Mouse (Mus musculus) hindbrain, embryonic 15.5 days (tissue): ENCODE data around the gene 4930513O06Rik. TPM values are rescaled to one million over a fixed set of nuclear protein-coding genes. Genes with fewer than 3 reads are reported as not detected.

Experiments
- polyA plus RNA-seq: library from polyadenylated mRNA; unstranded; fragments of >200 nt; fragmentation: Nextera tagmentation; extraction: Ambion mirVana; gene quantifications from 2 replicates; pipeline ENCODE4 v1.2.1, GENCODE M21; 2015

4930513O06Rik gene
- polyA plus RNA-seq, 1 experiment from 2014 or later = not detected

Other genes with a start within 250 kb of the 4930513O06Rik start
- gene Nrk, start 171.8 kb upstream of the 4930513O06Rik start, polyA plus RNA-seq = 0.97 and 1.3 TPM in 2 replicates
- not detected in 2 replicates for gene Serpina7, start 1.0 kb upstream of the 4930513O06Rik start, polyA plus RNA-seq
- not detected in 2 replicates for gene 4933428M09Rik, start 93.0 kb downstream of the 4930513O06Rik start, polyA plus RNA-seq
- 10.8 and 11.3 TPM in 2 replicates for gene Mum1l1, start 123.8 kb downstream of the 4930513O06Rik start, polyA plus RNA-seq
- not detected in 2 replicates for gene Trap1a, start 247.4 kb downstream of the 4930513O06Rik start, polyA plus RNA-seq